Mouse (Mus musculus): ENCODE results near the gene Atp10a.

DNA sequence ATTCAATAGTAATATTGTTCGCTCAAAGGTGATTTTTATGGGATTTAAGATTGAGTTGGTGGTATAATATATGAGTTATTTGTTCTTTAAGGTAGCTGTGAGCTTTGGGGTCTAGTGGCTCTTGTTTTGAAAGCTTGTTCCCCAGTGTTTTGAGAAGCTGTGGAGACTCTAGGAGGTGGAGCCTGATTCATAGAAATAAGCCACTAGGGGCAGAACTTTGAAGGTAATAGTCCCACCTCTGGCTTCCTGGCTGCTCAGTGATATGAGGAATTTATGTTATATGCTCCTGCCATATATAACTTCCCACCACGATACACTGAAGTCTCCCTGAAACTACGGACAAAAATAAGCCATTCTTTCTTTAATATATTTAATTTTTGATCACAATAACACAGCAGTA, 49.2 kb downstream of the Atp10a start:
- no peak for TF ChIP-seq POLR2A (IDR thresholded peaks at IDR 0.05; ENCODE audit: low read depth, low read length)
- TF ChIP-seq CTCF (conservative IDR thresholded peaks at IDR 0.05; ENCODE audit: insufficient read depth, insufficient read length, low read depth, low read length) = no peak
